Mouse (Mus musculus): Measurements from ENCODE around the gene Plxnb2. TPM values are rescaled to one million over a fixed set of nuclear protein-coding genes. Genes with fewer than 3 reads are reported as not detected.

The Plxnb2 gene
- polyA plus RNA-seq (2014; fragmentation: Illumina TruSeq; extraction: RNeasy Lipid Tissue Mini Kit (QIAGEN cat#74804); ENCODE audit: low read depth, low replicate concordance): 8.3 TPM

DNA sequence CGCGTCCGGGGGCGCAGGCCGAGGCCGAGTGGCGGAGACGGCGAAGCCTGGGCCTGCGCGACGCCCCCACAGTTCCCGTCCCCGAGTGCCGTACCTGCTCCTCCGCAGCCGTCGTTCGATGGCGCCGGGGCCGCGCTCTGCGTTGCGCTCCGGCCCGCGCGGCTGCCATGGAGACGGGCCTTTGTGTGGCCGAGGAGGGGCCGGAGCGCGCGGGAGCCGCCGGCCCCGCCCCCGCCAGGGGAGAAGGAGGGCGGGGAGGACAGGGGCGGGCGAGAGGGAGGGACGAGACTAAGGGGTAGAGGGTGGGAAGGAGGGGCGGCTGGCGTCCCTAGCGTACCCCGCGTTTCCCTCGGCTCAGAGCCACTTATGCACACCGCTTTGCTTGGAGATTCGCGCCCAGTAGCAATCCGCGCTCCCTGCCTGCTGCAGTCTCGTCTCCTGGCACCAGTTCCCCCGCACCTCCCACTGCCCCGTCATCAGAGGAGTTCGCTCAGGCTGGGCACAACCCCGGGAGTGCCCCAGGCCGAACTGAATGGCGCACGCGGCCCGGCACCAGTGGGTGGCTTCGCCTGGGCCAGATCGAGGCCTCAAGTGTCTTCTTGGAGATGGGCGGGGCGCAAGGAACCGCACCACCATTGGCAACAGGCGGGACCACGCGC is at the start of gene Plxnb2:
TSS of gene Plxnb2 (minus strand) at position 218 of the 659 bp plus-strand sequence.

DNA sequence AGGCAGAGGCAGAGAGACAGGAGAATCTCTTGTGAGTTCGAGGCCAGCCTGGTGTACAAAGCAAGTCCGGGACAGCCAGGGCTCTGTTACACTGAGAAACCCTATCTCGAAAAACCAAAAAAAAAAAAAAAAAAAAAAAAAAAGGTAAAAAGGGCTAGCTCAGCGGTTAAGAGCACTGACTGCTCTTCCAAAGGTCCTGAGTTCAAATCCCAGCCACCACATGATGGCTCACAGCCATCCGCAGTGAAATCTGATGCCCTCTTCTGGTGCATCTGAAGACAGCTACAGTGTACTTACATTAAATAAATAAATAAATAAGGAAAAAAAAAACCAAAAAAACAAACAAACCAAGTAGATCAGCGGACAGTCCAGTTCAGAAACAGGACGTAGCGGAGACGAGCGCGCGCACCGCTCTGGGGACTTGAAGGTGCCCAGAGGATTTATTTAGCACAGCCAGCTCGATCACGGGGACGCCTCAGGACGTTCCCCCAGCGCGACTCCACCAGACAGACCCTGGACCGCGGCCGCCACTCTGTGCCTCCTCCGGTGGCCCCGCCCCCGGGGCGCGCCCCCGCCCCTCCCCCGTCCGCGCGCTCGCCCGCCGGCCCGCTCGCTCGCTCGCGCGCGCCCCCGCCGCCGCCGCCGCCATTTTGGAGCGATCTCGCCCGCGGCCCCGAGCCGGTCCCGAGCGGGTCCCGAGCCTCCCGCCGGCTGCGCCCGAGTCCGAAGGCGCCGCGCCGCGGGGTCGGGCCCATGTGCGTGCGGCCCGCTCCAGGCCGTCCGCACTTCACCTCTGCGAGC is 30.5 kb upstream of the Plxnb2 start, which contains the start of gene Ppp6r2:
TSS of gene Ppp6r2 (plus strand) at position 639 of the 801 bp plus-strand sequence.

DNA sequence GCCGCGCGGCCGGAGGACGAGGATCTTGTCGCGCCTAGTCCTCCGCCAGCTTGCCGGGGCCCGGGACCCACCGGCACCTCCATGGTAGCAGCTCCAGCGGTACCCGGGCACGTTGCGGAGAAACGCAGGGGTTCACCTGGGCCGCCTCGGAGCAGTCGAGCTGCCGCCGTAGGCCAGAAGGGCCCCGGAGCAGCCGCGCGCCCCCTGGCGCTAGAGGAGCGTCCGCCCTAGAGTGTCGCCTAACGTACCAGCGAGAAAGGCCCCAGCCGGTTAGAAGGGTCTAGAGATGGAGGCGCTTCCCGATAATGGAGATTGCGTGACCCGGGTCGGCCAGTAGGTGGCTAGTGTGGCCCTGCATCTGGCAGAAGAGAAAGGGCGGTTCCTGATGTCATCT is 15.7 kb upstream of the Plxnb2 start, which contains the start of gene Dennd6b:
TSS of gene Dennd6b (minus strand) at position 184 of the 394 bp plus-strand sequence.

DNA sequence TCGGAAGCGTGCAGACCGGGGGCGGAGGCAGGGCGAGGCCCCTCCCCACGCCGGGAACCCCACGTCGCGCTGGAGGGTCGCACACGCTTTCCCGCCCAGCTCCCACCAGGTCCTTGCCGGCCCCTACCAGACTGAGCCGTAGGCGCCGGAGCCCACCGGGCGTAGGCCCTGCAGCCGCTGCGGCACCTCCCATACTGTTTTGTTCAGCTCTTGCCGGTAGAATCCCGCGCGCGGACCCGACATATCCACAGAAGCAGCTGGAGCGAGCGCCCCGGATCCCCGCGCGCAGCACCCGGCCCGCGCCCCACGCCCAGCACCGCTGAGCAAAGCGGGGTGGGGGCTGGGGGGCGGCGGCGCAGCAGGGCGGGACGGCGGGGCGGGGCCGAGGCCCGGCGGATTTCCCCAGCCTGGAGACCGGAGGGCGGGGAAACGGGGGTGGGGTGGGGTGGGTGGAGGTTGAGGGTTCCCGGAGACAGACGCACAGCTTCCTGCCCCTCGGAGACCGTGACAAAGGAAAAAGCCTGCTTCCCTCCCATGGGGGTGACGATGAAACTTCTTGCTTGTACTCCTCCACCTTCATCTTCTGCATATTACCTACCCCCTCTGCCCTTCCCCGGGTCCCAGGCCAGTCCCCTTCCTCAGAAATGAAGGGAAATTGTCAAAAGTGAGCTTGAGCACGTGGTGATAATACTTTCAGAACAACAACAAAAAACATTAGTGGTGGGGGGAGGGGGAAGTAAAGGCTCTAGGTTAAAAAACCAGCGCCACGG is 31.1 kb downstream of the Plxnb2 start, which contains the start of gene Mapk11:
TSS of gene Mapk11 (minus strand) at position 358 of the 770 bp plus-strand sequence.

DNA sequence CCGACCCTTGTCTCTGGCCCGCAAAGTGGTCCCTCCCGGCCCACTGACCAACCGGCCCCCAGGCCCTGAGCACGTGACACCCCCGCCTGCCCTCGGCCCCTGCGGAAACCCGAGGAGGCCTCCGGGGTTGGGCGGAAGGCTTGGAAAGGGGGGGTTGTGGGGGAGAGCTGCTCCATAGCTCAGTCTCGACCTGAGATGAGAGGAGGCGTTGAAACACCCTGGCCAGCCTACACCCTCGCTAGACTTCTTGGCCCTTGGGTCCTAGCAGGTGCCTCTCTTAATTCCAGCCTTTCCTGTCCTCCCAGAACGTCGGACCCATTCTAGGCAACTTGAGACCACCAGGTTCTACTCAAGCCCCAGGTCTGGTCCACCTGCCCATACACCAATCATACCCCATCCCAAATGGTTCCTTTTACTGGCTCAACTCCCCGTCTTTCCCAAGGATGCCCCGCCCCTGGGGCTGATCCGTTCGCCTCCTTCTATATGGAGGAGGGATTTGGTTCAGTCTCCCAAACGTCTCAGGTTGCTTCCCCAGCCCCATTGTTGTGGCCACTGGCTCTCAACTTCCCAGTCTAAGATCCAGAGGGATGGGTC is 39.8 kb downstream of the Plxnb2 start, which contains the start of gene Mapk12:
TSS of gene Mapk12 (minus strand) at position 45 of the 594 bp plus-strand sequence.

DNA sequence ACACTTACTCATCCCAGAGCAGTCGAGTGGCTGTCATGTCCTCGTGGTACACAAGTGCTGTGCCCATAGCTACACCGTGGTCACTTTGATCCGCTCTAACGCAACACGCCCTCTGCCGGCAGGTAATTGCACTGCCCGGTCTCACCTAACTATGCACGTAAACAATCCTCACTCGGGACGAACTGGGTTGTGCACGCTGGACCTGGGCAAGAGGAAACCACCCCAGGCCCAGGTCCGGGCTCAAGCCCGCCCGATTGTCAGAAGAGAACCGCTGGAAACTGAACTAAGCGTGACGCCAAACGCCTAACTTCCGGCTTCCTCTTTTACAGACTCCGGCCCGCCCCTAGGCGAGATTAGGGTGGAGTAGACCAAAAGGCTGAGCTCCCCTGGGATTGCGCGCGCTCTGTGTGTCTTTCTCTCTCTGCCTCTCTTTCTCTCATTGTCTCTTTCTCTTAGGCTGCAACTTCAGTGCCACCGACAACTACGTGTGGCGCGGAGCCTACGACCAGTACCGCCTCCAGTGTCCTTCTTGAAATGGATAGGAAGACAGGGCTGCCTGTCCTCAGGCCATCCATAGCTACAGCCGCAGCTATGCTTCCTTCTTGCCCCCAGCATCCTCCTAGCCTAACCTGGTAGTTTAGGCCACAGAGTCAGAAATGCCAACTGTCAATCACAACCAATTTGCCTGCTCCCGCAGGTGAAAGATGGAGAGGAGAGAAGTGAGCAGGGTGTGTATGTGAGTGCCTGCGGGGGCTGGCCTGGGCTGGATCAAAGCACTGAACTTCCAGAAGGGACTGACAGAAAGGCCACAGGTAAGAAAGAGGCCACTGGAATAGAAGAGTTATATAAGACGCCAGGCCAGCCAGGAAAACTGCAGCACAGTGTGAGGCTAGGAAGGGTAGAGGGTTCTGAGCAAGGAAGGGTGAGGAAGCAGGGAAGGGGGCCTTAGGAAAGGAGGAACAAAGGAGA is 51.9 kb downstream of the Plxnb2 start, which contains the start of gene Hdac10:
TSS of gene Hdac10 (minus strand) at position 319 of the 969 bp plus-strand sequence.

DNA sequence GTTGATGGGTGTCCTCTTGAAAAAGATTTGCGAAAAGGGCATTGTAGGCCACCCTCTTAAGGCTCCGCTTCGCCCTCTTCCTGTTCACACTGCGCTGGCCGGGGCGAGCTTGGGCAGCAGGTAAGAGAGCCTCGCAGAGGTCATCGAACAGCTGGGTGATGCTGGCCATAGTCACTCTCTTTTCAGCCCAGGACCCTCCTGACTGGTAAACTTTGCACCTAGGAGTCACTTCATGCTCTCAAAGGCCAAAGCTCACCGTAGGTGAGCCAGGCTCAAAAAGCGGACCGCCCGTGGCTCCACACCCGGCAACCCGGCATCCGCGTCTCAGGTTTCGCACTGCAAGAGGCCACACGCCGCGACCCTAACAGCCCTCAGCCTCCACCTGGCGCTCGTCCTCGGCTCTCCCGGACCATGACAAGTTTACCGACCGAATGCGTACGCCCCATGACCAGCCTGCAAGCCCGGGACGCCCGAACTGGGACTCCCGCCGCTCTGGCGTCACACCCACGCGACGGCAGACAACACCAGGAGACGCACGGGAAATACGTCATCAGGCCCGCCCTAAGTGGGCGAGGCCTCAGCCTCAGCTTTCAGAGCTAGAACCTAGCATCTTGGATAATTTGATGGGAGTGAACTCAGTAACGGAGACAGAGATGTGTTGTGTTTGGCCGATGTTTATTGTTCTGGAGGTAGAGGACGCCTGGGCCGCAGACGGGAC is 57.8 kb downstream of the Plxnb2 start, which contains the start of gene Tubgcp6:
TSS of gene Tubgcp6 (minus strand) at position 464 of the 718 bp plus-strand sequence.

Other genes starting within 250 kb of the Plxnb2 start
- gene Ttll8, start 226.4 kb downstream of the Plxnb2 start, polyA plus RNA-seq (2014; fragmentation: Illumina TruSeq; extraction: RNeasy Lipid Tissue Mini Kit (QIAGEN cat#74804); ENCODE audit: low read depth, low replicate concordance): not detected
- gene Mlc1, start 201.8 kb downstream of the Plxnb2 start, polyA plus RNA-seq (2014; fragmentation: Illumina TruSeq; extraction: RNeasy Lipid Tissue Mini Kit (QIAGEN cat#74804); ENCODE audit: low read depth, low replicate concordance): not detected
- not detected for gene Mov10l1, start 197.9 kb downstream of the Plxnb2 start, polyA plus RNA-seq (2014; fragmentation: Illumina TruSeq; extraction: RNeasy Lipid Tissue Mini Kit (QIAGEN cat#74804); ENCODE audit: low read depth, low replicate concordance)
- gene Panx2, start 121.1 kb downstream of the Plxnb2 start, polyA plus RNA-seq (2014; fragmentation: Illumina TruSeq; extraction: RNeasy Lipid Tissue Mini Kit (QIAGEN cat#74804); ENCODE audit: low read depth, low replicate concordance): not detected
- gene Trabd, start 105.7 kb downstream of the Plxnb2 start, polyA plus RNA-seq (2014; fragmentation: Illumina TruSeq; extraction: RNeasy Lipid Tissue Mini Kit (QIAGEN cat#74804); ENCODE audit: low read depth, low replicate concordance): 4.7 TPM
- 6.4 TPM for gene Selenoo, start 91.7 kb downstream of the Plxnb2 start, polyA plus RNA-seq (2014; fragmentation: Illumina TruSeq; extraction: RNeasy Lipid Tissue Mini Kit (QIAGEN cat#74804); ENCODE audit: low read depth, low replicate concordance)
- gene Tubgcp6, start 57.7 kb downstream of the Plxnb2 start, polyA plus RNA-seq (2014; fragmentation: Illumina TruSeq; extraction: RNeasy Lipid Tissue Mini Kit (QIAGEN cat#74804); ENCODE audit: low read depth, low replicate concordance): 1.4 TPM
- gene Hdac10, start 52.1 kb downstream of the Plxnb2 start, polyA plus RNA-seq (2014; fragmentation: Illumina TruSeq; extraction: RNeasy Lipid Tissue Mini Kit (QIAGEN cat#74804); ENCODE audit: low read depth, low replicate concordance): 0.63 TPM
- gene Mapk12, start 40.1 kb downstream of the Plxnb2 start, polyA plus RNA-seq (2014; fragmentation: Illumina TruSeq; extraction: RNeasy Lipid Tissue Mini Kit (QIAGEN cat#74804); ENCODE audit: low read depth, low replicate concordance): 1.2 TPM
- 0.41 TPM for gene Mapk11, start 31.2 kb downstream of the Plxnb2 start, polyA plus RNA-seq (2014; fragmentation: Illumina TruSeq; extraction: RNeasy Lipid Tissue Mini Kit (QIAGEN cat#74804); ENCODE audit: low read depth, low replicate concordance)
- gene Dennd6b, start 15.7 kb upstream of the Plxnb2 start, polyA plus RNA-seq (2014; fragmentation: Illumina TruSeq; extraction: RNeasy Lipid Tissue Mini Kit (QIAGEN cat#74804); ENCODE audit: low read depth, low replicate concordance): 0.66 TPM
- 12.7 TPM for gene Ppp6r2, start 30.8 kb upstream of the Plxnb2 start, polyA plus RNA-seq (2014; fragmentation: Illumina TruSeq; extraction: RNeasy Lipid Tissue Mini Kit (QIAGEN cat#74804); ENCODE audit: low read depth, low replicate concordance)
- 4.3 TPM for gene Sbf1, start 134.5 kb upstream of the Plxnb2 start, polyA plus RNA-seq (2014; fragmentation: Illumina TruSeq; extraction: RNeasy Lipid Tissue Mini Kit (QIAGEN cat#74804); ENCODE audit: low read depth, low replicate concordance)
- gene Adm2, start 141.9 kb upstream of the Plxnb2 start, polyA plus RNA-seq (2014; fragmentation: Illumina TruSeq; extraction: RNeasy Lipid Tissue Mini Kit (QIAGEN cat#74804); ENCODE audit: low read depth, low replicate concordance): not detected
- not detected for gene Miox, start 153.6 kb upstream of the Plxnb2 start, polyA plus RNA-seq (2014; fragmentation: Illumina TruSeq; extraction: RNeasy Lipid Tissue Mini Kit (QIAGEN cat#74804); ENCODE audit: low read depth, low replicate concordance)
- 5.0 TPM for gene Lmf2, start 174.9 kb upstream of the Plxnb2 start, polyA plus RNA-seq (2014; fragmentation: Illumina TruSeq; extraction: RNeasy Lipid Tissue Mini Kit (QIAGEN cat#74804); ENCODE audit: low read depth, low replicate concordance)
- 11.4 TPM for gene Ncaph2, start 174.9 kb upstream of the Plxnb2 start, polyA plus RNA-seq (2014; fragmentation: Illumina TruSeq; extraction: RNeasy Lipid Tissue Mini Kit (QIAGEN cat#74804); ENCODE audit: low read depth, low replicate concordance)
- gene Sco2, start 193.1 kb upstream of the Plxnb2 start, polyA plus RNA-seq (2014; fragmentation: Illumina TruSeq; extraction: RNeasy Lipid Tissue Mini Kit (QIAGEN cat#74804); ENCODE audit: low read depth, low replicate concordance): 0.54 TPM
- not detected for gene Tymp, start 196.3 kb upstream of the Plxnb2 start, polyA plus RNA-seq (2014; fragmentation: Illumina TruSeq; extraction: RNeasy Lipid Tissue Mini Kit (QIAGEN cat#74804); ENCODE audit: low read depth, low replicate concordance)
- gene Odf3b, start 198.5 kb upstream of the Plxnb2 start, polyA plus RNA-seq (2014; fragmentation: Illumina TruSeq; extraction: RNeasy Lipid Tissue Mini Kit (QIAGEN cat#74804); ENCODE audit: low read depth, low replicate concordance): not detected
- gene Klhdc7b, start 204.1 kb upstream of the Plxnb2 start, polyA plus RNA-seq (2014; fragmentation: Illumina TruSeq; extraction: RNeasy Lipid Tissue Mini Kit (QIAGEN cat#74804); ENCODE audit: low read depth, low replicate concordance): not detected
- gene Syce3, start 229.7 kb upstream of the Plxnb2 start, polyA plus RNA-seq (2014; fragmentation: Illumina TruSeq; extraction: RNeasy Lipid Tissue Mini Kit (QIAGEN cat#74804); ENCODE audit: low read depth, low replicate concordance): not detected
- gene Cpt1b, start 245.1 kb upstream of the Plxnb2 start, polyA plus RNA-seq (2014; fragmentation: Illumina TruSeq; extraction: RNeasy Lipid Tissue Mini Kit (QIAGEN cat#74804); ENCODE audit: low read depth, low replicate concordance): not detected
- 3.1 TPM for gene C730034F03Rik, start 248.8 kb upstream of the Plxnb2 start, polyA plus RNA-seq (2014; fragmentation: Illumina TruSeq; extraction: RNeasy Lipid Tissue Mini Kit (QIAGEN cat#74804); ENCODE audit: low read depth, low replicate concordance)
- 0.19 TPM for gene Gm44502, start 248.9 kb upstream of the Plxnb2 start, polyA plus RNA-seq (2014; fragmentation: Illumina TruSeq; extraction: RNeasy Lipid Tissue Mini Kit (QIAGEN cat#74804); ENCODE audit: low read depth, low replicate concordance)
- 107 TPM for gene Chkb, start 249.1 kb upstream of the Plxnb2 start, polyA plus RNA-seq (2014; fragmentation: Illumina TruSeq; extraction: RNeasy Lipid Tissue Mini Kit (QIAGEN cat#74804); ENCODE audit: low read depth, low replicate concordance)